19 mouse cellular contexts compared by ENCODE assay signal in the genomic region with DNA sequence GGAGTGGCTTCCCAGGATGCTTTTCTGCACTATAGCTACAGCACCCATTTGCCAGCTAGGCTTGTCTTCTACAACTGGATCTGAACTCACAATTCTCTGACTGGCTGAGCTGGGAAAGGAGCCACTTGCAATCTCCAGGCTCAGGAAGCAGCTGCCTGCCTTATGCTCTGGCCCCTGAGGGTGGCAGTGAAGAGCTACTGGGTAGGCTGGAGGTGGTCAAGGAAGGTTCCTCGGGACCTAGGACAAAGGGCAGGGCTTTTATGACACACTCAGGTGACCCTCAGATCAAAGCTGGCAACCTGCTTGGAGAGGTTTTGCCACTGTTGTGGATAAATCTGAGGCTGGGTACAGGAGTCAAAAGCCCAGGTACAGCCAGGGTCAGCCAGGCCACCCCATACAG.
A peak's percentile ranks its signal among the peaks of the same experiment; 100 is the strongest.
DNase-seq lines count a peak whose midpoint lies in the region; ATAC-seq and TF ChIP-seq lines count a peak whose summit lies in the region.
"Had no signal": no experiment of that assay in that cellular context is flagged by ENCODE, and none has a peak within 500 bp of the region (broad histone marks: within the 10 kb centered on the region; RNA-seq: fewer than 3 reads in every experiment).

No protein-coding gene starts in this region.

- no peaks in the 10 kb centered on the region for H3K27me3 ChIP-seq in cerebellum, adult 2 months (ENCODE audit: control insufficient read depth, insufficient read depth, low read length)
- no peaks in the 10 kb centered on the region for H3K27me3 ChIP-seq in hindbrain, postnatal 0 days (ENCODE audit: insufficient read depth, low read length)
- H3K27me3 ChIP-seq in hindbrain, embryonic 13.5 days: no peaks in the 10 kb centered on the region
- no peaks in the 10 kb centered on the region for H3K27me3 ChIP-seq in liver, embryonic 14.5 days (ENCODE audit: control insufficient read depth, insufficient read depth, low read length)
- no peaks in the 10 kb centered on the region for H3K27me3 ChIP-seq in liver, embryonic 11.5 days (replicated peaks; ENCODE audit: control insufficient read depth, insufficient read depth, low read length)
- H3K27me3 ChIP-seq: heart, embryonic 13.5 days; hindbrain, embryonic 12.5 days; kidney, embryonic 15.5 days; stomach, embryonic 15.5 days had no signal

- DNase-seq in cerebellum, adult 2 months: no peak
- no peak for DNase-seq in cerebellum, postnatal 4 days (ENCODE audit: low spot score in 2 of 2)
- DNase-seq in hindbrain, postnatal 0 days (ENCODE audit: low spot score): no peak
- no peak for DNase-seq in liver, embryonic 14.5 days (ENCODE audit: low read depth in 3 of 3, low spot score in 3 of 3)
- no peak for DNase-seq in liver, embryonic 11.5 days (ENCODE audit: low spot score)
- DNase-seq in brain, adult 2 months (ENCODE audit: low read depth, low spot score): peak; percentile 41
- DNase-seq: adrenal gland, adult 2 months; gastrocnemius, postnatal 36 days; left cerebral cortex, postnatal 4 days; midbrain, embryonic 14.5 days; right cerebral cortex, adult 18-20 months; spleen, adult 18-20 months; thymus, postnatal 36 days had no signal

- H3K27ac ChIP-seq in cerebellum, adult 2 months (ENCODE audit: insufficient read depth, low read length): no peak overlapping the region
- H3K27ac ChIP-seq in hindbrain, postnatal 0 days: no peak overlapping the region
- H3K27ac ChIP-seq in hindbrain, embryonic 13.5 days: no peak overlapping the region
- H3K27ac ChIP-seq in liver, embryonic 14.5 days: no peak overlapping the region
- no peak overlapping the region for H3K27ac ChIP-seq in liver, embryonic 11.5 days (ENCODE audit: low read depth, low read length)
- H3K27ac ChIP-seq: heart, embryonic 13.5 days; hindbrain, embryonic 12.5 days; kidney, embryonic 15.5 days; stomach, embryonic 15.5 days had no signal

- TF ChIP-seq CTCF in cerebellum, adult 2 months (IDR thresholded peaks at IDR 0.05; ENCODE audit: borderline replicate concordance, insufficient read depth, low read depth, low read length): peak; percentile 70
- TF ChIP-seq CTCF in hindbrain, postnatal 0 days (IDR thresholded peaks at IDR 0.05; ENCODE audit: low read depth): peak; percentile 49
- TF ChIP-seq CTCF in liver, embryonic 14.5 days (IDR thresholded peaks at IDR 0.05; ENCODE audit: low read depth): peak; percentile 25; the same call in 1 of the 2 replicates

- H3K36me3 ChIP-seq in hindbrain, postnatal 0 days (ENCODE audit: insufficient read depth, low read length): no peaks in the 10 kb centered on the region
- no peaks in the 10 kb centered on the region for H3K36me3 ChIP-seq in hindbrain, embryonic 13.5 days
- H3K36me3 ChIP-seq in liver, embryonic 14.5 days (replicated peaks; ENCODE audit: control insufficient read depth, insufficient read depth, low read depth): no peaks in the 10 kb centered on the region
- H3K36me3 ChIP-seq in liver, embryonic 11.5 days (ENCODE audit: control insufficient read depth, insufficient read depth, low read length): no peaks in the 10 kb centered on the region
- H3K36me3 ChIP-seq: heart, embryonic 13.5 days; hindbrain, embryonic 12.5 days; kidney, embryonic 15.5 days; stomach, embryonic 15.5 days had no signal

- no peak overlapping the region for H3K4me2 ChIP-seq in hindbrain, postnatal 0 days (ENCODE audit: low read depth, low read length)
- H3K4me2 ChIP-seq in hindbrain, embryonic 13.5 days: no peak overlapping the region
- H3K4me2 ChIP-seq in liver, embryonic 14.5 days (ENCODE audit: low read depth): no peak overlapping the region
- no peak overlapping the region for H3K4me2 ChIP-seq in liver, embryonic 11.5 days
- H3K4me2 ChIP-seq: heart, embryonic 13.5 days; hindbrain, embryonic 12.5 days; kidney, embryonic 15.5 days; stomach, embryonic 15.5 days had no signal

- no peak for TF ChIP-seq EP300 in liver, embryonic 14.5 days (IDR thresholded peaks at IDR 0.05; ENCODE audit: low read depth)

- no peak overlapping the region for H3K4me3 ChIP-seq in cerebellum, adult 2 months (replicated peaks; ENCODE audit: insufficient read depth, low read depth, low read length)
- no peak overlapping the region for H3K4me3 ChIP-seq in hindbrain, postnatal 0 days (ENCODE audit: low read length)
- H3K4me3 ChIP-seq in hindbrain, embryonic 13.5 days: no peak overlapping the region
- H3K4me3 ChIP-seq in liver, embryonic 14.5 days (ENCODE audit: insufficient read depth in 1 of 2, low read depth in 2 of 2, low read length in 2 of 2): no peak overlapping the region
- no peak overlapping the region for H3K4me3 ChIP-seq in liver, embryonic 11.5 days (ENCODE audit: low read depth, low read length)
- H3K4me3 ChIP-seq: heart, embryonic 13.5 days; hindbrain, embryonic 12.5 days; kidney, embryonic 15.5 days; stomach, embryonic 15.5 days had no signal

- no peak for ATAC-seq in hindbrain, postnatal 0 days
- no peak for ATAC-seq in hindbrain, embryonic 13.5 days (ENCODE audit: low FRiP score)
- ATAC-seq in liver, embryonic 14.5 days (ENCODE audit: insufficient read depth): no peak
- no peak for ATAC-seq in liver, embryonic 11.5 days (replicated peaks; ENCODE audit: low FRiP score)
- no peak for ATAC-seq in granulocyte monocyte progenitor cell, adult 5-6 weeks (replicated peaks; ENCODE audit: poor library complexity, severe bottlenecking)

- H3K9ac ChIP-seq in hindbrain, postnatal 0 days (replicated peaks; ENCODE audit: low read length): no peak overlapping the region
- H3K9ac ChIP-seq in hindbrain, embryonic 13.5 days: no peak overlapping the region
- H3K9ac ChIP-seq in liver, embryonic 14.5 days (replicated peaks): no peak overlapping the region
- H3K9ac ChIP-seq in liver, embryonic 11.5 days (ENCODE audit: low read depth, low read length): no peak overlapping the region
- H3K9ac ChIP-seq: heart, embryonic 13.5 days; hindbrain, embryonic 12.5 days; kidney, embryonic 15.5 days; stomach, embryonic 15.5 days had no signal

- H3K9me3 ChIP-seq in hindbrain, postnatal 0 days (ENCODE audit: low read length): no peaks in the 10 kb centered on the region
- H3K9me3 ChIP-seq in hindbrain, embryonic 13.5 days: no peaks in the 10 kb centered on the region
- no peaks in the 10 kb centered on the region for H3K9me3 ChIP-seq in liver, embryonic 14.5 days (ENCODE audit: control insufficient read depth, low read length)
- H3K9me3 ChIP-seq in liver, embryonic 11.5 days (ENCODE audit: control insufficient read depth, low read length): no peaks in the 10 kb centered on the region
- H3K9me3 ChIP-seq: hindbrain, embryonic 12.5 days; kidney, embryonic 15.5 days; stomach, embryonic 15.5 days had no signal

- whole genome bisulfite sequencing in cerebellum, adult 2 months: 26% methylated on average over 1 of the region's 1 CpGs
- WGBS in hindbrain, postnatal 0 days: 46% methylated on average over 1 of the region's 1 CpGs
- WGBS in hindbrain, embryonic 13.5 days: 38% methylated on average over 1 of the region's 1 CpGs
- WGBS in liver, embryonic 14.5 days (ENCODE audit: insufficient replicate concordance): 24% methylated on average over 1 of the region's 1 CpGs
- 36% methylated on average over 1 of the region's 1 CpGs for WGBS in liver, embryonic 11.5 days

- no peak for TF ChIP-seq POLR2A in cerebellum, adult 2 months (IDR thresholded peaks at IDR 0.05; ENCODE audit: borderline replicate concordance, insufficient read depth, low read length)

- H3K4me1 ChIP-seq in cerebellum, adult 2 months (ENCODE audit: control insufficient read depth, insufficient read depth, low read length): peaks cover 10% of the 10 kb centered on the region
- H3K4me1 ChIP-seq in hindbrain, postnatal 0 days (ENCODE audit: insufficient read depth, low read length): no peaks in the 10 kb centered on the region
- H3K4me1 ChIP-seq in hindbrain, embryonic 13.5 days (replicated peaks): no peaks in the 10 kb centered on the region
- no peaks in the 10 kb centered on the region for H3K4me1 ChIP-seq in liver, embryonic 14.5 days (replicated peaks; ENCODE audit: control insufficient read depth in 2 of 2, insufficient read depth in 2 of 2, low read length in 1 of 2)
- no peaks in the 10 kb centered on the region for H3K4me1 ChIP-seq in liver, embryonic 11.5 days (replicated peaks; ENCODE audit: control insufficient read depth, insufficient read depth, low read length)
- H3K4me1 ChIP-seq: heart, embryonic 13.5 days; kidney, embryonic 15.5 days; stomach, embryonic 15.5 days had no signal
